Mouse (Mus musculus): ENCODE measurements around the gene Gm49342.
"Not testable (repeated sequence)": the region's sequence is repeated elsewhere in the genome, so short reads cannot be mapped to it uniquely, and the experiment has no call there.

Gene Gm49342

DNA sequence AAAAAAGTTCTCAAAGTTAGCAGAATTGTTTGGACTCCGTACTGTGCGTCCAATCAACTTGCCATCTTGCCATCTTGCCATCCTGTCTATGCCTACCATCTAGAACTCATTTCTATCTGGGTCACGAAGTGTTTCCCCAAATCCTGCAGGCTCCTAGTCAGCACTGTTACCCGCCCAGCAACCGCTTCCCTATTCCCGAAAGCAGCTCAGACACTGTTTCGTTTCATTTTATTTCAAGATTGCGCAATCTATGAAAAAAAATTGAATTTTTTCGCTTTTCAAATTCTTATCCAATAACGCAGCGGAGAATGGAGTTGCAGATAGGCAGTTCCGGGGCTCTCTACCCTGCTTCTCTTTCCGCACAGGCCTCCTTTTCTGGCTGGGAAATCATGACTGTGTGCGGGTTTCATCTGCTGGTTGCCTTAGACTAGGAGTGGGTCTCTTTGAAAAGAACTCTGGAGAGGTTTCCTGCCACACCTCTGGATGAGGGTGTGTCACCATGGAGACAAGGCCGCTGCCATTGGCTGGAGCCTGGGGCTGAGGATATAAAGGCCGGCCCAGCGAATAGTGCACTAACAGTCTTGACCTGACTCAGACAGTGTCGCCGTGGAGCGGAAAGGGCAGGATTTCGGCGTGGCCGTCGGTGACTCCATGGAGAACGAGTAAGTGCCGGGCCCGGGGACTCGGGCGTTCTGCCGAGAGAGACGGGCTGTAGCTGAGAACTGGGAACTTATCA is at the start of gene Gm49342:
Gm49342 (plus strand) TSS at position 586 of the 736 bp plus-strand sequence.
- peak; percentile 96 for ATAC-seq (ENCODE audit: low TSS enrichment)

DNA sequence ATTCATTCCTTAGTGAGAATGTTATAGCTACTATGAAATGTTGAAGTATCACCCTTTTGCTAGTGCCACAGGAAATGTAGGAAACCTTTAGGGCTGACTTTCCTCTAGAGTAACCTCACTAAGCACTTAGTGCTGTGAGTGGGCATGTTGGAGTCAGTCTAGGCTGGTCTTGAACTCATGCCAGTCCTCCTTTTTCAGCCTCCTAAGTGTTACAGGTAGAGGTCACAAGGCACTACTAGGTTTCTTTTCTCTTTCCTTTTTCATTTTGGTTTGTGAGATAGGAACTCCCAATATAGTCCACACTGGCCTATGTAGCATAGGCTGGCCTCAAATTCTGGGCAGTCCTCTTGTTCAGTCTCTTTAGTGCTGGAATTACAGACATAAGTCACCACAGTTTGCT is 48.9 kb upstream of the Gm49342 start:
- ATAC-seq (ENCODE audit: low TSS enrichment) = no peak

DNA sequence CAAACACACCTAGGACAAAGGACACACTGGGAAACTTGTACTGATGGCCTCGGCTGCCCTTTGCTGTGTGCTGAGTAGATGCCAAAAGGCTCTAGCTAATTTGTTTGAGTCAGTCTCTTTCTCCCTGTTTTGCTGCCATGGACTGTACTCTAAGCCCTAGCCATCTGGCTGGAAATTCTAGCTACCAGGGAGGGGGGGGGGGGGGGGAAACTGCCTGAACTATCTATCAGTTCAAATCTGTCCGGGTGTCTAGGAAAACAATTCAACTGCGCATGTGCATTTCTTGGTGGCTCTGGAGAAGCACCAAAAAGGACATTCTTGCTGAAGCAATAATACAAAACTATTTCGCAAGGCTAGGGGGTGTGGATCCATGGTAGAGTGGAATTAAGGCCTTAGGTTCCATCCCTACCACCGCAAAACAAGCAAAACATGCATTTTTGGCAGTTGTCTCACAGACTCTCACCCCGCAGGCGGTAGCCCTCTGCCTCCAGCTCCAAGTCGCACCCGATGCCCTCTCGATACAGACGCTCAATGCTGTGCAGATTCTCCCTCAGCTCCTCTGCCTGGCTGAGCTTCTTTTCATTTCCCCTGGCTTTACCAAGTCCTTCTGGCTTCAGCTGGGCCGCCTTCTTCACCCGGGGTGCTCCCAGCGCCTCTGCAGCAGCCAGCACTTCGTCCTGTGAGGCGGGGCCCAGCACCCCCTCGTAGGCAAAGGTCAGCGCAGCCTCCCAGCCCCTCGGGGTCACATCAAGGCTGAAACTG is 48.2 kb upstream of the Gm49342 start:
- ATAC-seq (ENCODE audit: low TSS enrichment) = peak; percentile 64

DNA sequence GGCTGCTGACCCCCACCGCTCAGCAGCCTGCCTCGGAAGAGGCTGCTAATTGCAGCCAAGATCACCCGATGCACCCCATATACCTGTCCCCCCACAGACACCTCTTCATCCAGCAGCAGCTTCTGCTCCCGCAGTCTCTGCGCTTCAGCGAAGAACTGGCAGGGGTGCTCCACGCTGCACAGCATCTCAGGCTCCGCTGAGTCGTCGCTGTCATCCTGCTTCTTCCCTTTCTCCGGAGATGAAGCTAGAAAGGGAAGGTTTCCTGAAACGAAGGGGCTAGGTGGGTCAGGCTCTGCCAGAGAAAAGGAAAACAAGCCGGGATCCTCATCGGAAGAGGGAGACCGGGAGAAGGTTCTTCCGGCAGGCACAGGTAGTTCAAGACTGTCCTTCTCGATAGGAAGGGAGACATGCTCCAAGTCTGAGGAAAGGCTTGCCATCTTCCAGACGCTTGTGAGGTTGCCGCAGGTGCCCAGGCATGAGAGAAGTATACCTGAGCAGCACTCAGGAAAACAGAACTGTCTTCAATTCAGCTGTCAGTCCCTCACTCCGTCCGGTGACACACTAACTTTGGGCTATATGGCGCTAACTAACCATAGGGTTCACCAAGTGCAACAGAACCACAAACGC is 47.5 kb upstream of the Gm49342 start:
- peak; percentile 93 for ATAC-seq (ENCODE audit: low TSS enrichment)

DNA sequence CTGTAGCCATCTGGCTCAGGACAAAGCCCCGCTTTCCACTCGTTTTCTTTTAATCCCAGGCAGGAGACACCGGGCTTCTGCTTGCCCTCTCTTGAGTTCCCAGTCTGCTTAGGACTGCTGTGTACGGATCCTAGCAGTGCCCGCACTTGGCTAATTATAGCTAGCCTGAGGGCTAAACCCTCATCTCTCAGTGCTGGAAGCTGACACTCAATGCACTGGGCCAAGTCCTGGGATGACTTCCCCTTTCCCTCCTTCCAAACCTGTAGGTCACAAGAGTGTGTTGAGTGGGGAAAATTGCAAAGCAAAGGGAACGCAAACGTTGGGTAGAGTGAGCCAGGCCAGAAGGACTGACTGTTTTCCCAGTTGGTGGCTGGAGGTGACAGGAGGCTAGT is 46.9 kb upstream of the Gm49342 start, which contains the start of gene Klhl33:
Klhl33 (minus strand) TSS at position 134 of the 392 bp plus-strand sequence.
- peak; percentile 1; the same call in 1 of the 2 replicates for ATAC-seq (ENCODE audit: low TSS enrichment)

DNA sequence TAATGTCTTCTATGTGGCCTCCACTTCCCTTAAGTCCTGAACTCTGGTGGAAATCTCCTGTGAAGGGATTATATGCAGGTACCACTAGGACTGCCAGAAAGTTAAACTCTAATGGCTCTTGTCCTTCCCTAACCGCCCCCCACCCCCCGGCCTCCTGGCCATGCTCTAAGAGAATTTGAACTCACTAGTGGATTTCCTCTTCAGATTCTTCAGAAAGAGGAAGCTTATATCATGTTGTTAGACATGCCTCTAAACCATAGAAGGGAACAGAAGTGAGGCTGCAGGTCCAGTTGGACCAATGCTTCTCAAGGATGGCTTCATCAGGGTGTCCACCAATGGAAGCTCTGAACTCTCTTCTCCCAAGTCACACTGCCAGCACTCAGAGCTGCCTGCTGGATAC is 46.3 kb upstream of the Gm49342 start:
- not testable (repeated sequence) for ATAC-seq (ENCODE audit: low TSS enrichment)

DNA sequence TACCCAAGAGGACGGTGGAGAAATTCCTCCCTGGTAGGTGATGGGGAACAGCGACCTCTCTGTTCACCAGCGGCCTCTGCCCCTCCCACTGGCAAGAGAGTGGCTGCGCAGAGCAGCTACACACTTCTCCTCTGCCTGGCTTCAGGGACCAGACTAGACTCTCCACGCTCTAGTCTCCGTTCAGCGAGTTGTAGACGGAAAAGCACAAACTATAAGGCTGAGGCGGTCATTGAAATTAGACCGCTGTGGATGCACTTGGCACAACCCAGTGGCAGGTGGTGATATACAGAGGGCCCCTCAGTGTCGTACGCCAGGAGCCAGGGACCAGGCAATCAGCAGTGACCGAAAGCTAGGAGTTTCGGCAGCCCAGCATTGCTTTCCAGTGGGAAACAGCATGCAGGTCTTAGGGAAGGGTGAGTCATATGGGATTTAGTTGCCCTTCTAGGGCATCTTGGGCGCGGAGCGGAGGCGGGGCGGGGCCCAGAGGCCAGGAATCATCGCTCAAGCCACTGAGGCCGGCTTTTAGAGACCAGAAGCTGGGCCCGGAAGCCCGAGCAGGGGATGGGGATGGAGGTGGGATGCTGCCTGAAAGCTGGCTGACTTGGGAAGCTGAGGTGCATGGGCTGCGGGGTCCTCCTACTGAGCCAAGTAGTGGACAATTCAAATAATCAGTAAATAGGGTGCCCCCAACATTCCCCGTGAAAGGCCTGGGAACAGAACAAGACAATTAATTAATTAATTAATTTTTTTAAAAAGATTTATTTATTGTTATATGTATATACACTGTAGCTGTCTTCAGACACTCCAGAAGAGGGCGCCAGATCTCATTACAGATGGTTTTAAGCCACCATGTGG is 40.1 kb upstream of the Gm49342 start:
- peak; percentile 99 for ATAC-seq (ENCODE audit: low TSS enrichment)

DNA sequence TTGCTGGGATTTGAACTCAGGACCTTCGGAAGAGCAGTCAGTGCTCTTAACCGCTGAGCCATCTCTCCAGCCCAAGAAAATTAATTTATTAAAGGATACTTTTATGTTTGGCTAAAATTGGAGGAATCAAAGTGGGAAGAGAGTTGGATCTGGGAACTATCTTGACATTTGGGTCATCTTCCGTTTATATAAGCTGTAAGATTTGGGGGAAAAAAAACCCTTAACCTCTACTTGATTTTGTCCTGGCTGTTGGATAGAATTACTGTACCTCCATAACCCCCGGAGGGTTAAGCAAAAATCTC is 39.5 kb upstream of the Gm49342 start:
- ATAC-seq (ENCODE audit: low TSS enrichment) = no peak

DNA sequence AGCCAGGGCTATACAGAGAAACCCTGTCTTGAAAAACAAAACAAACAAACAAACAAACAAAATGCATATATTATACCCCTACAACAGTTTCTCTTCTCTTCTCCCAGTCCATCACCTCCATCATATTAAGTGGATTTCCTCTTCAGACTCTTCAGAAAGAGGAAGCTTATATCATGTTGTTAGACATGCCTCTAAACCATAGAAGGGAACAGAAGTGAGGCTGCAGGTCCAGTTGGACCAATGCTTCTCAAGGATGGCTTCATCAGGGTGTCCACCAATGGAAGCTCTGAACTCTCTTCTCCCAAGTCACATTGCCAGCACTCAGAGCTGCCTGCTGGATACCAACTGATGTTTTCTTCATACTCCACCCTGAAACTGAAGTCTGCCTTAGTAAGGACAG is 39.0 kb upstream of the Gm49342 start:
- ATAC-seq (ENCODE audit: low TSS enrichment) = not testable (repeated sequence)

DNA sequence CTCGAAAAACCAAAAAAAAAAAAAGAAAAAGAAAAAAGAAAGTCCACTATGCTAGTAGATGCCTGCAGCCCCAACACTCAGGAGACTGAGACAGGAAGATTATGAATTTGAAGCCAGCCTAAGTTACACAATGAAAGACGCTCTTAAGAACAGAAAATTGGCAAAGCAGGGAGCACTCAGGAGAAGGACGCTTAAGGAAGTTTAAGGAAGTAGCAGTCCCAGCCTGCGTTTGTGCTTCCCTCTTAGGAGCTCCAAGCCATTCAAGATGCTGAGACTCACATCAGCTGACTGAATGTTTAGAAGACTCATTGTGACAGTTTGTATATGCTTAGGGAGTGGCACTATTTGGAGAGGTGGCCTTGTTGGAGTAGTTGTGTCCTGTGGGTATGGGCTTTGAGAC is 36.2 kb upstream of the Gm49342 start:
- no peak for ATAC-seq (ENCODE audit: low TSS enrichment)

DNA sequence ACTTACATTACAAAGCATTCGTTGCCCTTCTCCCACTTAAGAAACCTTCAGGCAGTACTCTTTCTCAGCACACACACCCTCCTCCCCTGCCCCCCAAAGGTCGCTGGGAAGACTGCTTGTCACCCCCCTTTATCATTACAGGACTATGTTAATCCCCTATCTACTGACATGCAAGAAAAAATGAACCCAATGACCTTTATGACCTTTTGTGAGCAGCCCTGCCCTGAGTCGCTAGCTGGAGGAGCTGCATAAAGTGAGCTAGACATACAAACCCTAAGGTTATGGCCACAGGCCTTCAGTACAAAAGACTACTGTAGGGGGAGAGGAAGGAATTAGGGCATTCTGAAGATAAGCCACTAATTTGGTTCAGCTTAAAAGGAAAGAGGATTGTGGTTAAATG is 33.0 kb upstream of the Gm49342 start:
- no peak for ATAC-seq (ENCODE audit: low TSS enrichment)

DNA sequence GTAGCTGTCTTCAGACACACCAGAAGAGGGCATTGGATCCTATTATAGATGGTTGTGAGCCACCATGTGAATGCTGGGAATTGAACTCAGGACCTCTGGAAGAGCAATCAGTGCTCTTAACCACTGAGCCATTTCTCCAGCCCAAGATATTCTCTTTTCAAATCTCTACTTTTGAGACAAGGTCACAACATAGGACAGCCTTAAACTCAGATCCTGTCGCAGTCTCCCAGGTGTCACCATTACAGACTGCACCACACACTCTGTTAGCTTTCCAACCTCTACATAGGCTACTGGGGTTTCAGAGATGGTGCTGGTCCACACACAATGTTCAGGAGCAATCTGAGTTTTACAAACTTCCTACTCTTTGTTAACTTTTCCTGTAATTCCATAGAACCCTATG is 20.9 kb upstream of the Gm49342 start:
- not testable (repeated sequence) for ATAC-seq (ENCODE audit: low TSS enrichment)

DNA sequence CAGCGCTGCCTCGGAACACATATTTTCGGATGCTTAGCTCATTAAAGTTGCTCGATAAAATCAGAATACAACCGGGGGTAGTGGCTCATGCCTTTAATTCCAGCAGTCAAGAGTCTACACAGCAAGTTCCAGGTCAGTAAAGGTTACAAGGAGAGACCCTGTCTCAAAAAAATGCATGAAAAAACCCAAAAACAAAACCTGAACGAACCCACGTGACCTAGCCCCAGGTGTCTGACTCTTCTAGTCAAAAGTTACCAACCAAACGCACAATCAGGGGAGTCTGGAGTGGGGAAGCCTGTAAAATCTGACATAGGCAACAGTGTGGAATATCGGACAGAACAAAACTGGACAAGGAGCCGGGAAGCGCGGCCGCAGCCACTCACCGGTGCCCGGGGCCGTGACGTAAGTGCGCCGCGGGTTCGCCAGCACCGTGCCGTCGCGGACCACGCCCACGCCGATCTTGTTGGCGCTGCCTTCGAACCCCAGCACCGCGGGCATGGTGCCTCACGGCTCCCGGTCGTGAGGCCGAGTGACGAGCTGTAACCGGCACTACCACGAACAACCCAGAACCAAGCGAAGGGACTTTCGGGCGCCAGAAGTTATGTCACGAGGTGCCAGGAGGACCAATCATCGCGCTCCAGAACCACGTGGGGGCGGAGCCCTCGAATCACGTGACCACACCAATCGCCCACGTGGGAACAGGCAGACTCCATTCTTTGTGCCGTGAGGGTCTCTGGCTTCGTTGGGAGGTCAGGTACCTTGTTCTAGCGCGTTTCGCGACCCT is 19.8 kb upstream of the Gm49342 start, which contains the start of the genes Osgep and Apex1:
Osgep (minus strand) TSS at position 613 of the 784 bp plus-strand sequence.
Apex1 (plus strand) TSS at position 688 of the 784 bp plus-strand sequence.
- peak; percentile 94 for ATAC-seq (ENCODE audit: low TSS enrichment)

DNA sequence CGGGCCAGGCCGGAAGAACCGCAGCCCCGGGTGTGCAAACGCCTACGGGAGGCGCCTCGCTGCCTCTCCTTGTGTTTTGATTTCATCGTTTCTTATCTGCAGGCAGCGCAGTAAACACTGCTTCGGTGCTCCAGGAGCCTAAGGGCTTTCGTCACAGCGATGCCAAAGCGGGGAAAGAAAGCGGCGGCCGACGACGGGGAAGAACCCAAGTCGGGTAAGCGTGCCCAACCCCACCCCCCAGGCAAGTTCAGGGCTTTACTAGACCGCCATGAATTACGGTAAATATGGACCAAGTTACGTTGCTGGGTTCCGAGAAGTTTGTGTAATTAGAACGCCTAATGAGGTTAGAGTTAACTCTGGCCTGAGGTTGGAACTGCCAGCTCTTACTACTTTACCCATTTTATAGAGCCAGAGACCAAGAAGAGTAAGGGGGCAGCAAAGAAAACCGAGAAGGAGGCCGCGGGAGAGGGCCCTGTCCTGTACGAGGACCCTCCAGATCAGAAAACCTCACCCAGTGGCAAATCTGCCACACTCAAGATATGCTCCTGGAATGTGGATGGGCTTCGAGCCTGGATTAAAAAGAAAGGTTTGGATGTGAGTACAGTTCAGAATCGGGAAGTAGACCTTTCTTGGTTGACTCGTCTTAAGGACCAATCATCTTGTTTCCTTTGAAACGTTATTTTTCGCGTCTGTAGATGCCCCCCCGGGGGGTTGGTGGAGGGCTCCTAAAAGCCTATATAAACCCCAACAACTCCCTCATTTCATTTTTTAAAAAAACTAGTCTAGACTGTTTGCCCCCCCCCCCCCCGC is 19.0 kb upstream of the Gm49342 start:
- ATAC-seq (ENCODE audit: low TSS enrichment) = peak; percentile 64

DNA sequence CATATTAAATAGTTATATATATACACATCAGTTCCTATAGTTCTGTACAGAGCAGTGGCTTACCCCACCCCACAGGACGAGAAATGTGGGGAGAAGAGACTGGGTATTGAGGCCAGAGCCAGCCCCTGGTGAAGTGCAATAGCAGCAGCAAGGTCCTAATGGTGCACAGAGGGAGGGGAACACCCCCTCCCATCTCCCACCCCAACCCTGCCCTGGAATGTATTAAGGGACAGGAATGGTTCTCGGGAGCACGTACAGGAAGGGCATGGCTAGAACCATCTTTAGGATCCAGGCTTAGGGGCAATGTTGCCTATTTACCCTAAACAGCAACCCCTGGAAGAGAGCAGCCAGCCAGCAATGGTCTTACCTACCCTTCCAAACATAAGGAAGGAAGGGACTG is 17.0 kb upstream of the Gm49342 start:
- no peak for ATAC-seq (ENCODE audit: low TSS enrichment)

DNA sequence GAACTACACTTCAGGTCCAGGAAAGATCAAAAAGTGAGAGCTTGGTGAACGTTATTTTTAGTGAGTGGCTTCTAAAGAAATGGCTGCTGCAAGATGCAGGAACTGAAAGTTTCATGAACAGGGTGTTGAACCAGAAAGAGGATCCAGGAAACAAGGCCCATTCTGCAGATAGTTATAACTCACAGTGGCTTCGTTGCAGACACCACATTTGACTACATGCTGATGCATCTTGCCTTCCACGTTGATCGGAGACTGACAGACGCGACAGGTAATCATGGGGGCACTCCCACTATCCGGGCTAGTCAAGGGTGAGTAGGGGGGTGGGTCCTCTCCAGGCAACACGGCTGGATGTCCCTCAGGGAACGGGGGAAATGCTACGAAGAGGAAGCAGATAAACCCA is 14.4 kb upstream of the Gm49342 start:
- no peak for ATAC-seq (ENCODE audit: low TSS enrichment)

DNA sequence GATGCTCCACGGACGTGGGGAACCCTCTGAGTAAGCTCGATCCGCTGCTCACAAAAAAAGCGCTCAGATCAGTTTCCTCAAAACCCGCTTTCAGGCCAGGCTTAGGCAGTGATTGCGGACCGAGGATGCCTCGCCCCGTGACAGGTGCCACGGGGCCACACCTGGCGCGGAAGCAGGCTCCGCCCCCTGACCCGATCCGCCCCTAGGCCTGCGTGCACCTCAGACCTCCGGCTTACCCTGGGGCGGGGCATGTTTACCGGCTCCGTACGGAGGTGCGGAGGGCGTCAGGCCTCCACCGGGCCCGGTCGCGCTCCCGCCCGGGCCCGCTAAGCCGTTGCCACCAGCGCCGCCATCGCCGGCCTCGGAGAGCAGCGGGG is 14.0 kb upstream of the Gm49342 start:
- ATAC-seq (ENCODE audit: low TSS enrichment) = peak; percentile 51

DNA sequence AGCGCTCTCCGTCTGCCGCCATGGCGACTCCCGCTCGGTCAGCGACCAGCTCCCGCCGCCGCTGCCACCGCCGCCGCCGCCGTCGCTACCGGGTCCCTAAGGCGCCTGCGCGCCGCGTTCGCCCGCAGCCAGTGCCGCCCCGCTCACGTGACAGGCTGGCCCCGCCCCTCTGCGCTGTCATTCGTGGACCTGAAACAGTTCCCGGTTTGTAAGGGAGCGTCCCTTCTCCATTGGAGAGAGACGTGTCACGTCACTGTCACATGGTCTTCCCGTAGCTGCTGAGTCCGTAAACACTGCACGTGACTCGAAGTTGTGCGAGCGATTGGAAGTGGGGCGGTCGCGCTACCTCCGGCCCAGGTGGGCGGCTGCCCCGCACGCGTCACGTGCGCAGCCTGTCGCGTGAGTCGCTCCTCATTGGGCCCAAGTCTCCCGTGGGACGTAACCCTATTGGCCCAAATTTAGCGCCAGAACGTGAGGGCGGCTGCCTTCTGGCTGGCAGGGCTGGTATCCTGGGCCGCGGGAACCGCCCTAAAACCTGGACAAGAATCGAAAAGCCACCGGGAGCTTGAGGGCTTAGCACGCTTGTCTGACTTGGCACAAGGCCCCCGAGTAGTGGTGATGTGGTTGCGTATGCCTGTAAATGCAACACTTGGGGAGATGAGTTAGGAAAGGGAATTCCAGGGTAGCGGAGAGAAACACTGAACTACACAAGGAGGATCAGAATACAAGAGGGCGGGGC is 13.4 kb upstream of the Gm49342 start, which contains the start of the genes Pip4p1 and Pnp:
Pip4p1 (minus strand) TSS at position 103 of the 739 bp plus-strand sequence.
Pnp (plus strand) TSS at position 329 of the 739 bp plus-strand sequence.
- peak; percentile 95 for ATAC-seq (ENCODE audit: low TSS enrichment)

DNA sequence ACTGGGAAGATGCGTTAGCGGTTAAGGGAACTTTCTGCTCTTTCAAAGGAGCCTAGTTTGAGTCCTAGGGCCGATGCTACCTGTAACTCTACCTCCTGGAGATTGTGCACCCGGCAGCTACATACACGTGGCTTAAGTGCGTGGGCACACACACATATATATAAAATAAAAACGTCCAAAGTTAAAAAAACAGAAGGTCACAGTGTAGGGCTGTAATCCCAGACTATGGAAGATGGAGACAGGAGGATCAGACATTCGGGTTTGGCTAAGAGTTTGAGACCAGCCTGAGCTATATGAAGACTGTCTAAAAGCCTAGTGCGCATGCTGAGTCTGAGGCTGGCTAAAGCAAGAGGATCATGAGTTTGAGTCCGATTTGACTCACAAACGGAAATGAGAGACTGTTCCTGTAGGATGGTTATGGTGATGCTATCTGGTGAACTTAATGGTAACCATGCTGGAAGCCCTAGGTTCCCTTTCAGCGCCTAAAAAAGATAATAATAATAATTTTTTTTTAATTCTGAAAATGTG is 12.8 kb upstream of the Gm49342 start:
- ATAC-seq (ENCODE audit: low TSS enrichment) = no peak
